Mouse (Mus musculus) midbrain, embryonic 14.5 days (tissue): ENCODE data around the gene Ggn. TPM values are rescaled to one million over a fixed set of nuclear protein-coding genes. Genes with fewer than 3 reads are reported as not detected.
"Not testable (repeated sequence)": the region's sequence is repeated elsewhere in the genome, so short reads cannot be mapped to it uniquely, and the experiment has no call there.

ENCODE experiments used
- ATAC-seq: fragments of 200-750 bp; cut with Nextera tagmentation; 2 replicates; pipeline ENCODE4 v1.8.0; 2017; ENCODE audit warnings: moderate number of reproducible peaks, moderate library complexity; ENCODE audit not compliant: low FRiP score, low TSS enrichment
- DNase-seq: peaks from one replicate; pipeline ENCODE4 v3.0.0-alpha.2; 2015
- H3K27ac ChIP-seq: fragments of 300-500 bp; sonication (generic); replicated peaks from 2 replicates; pipeline ENCODE4 v1.5.1; 2014; ENCODE audit warnings: mild to moderate bottlenecking, low read depth, low read length, moderate library complexity
- H3K27me3 ChIP-seq: fragments of 300-500 bp; sonication (generic); 2 replicates; pipeline ENCODE4 v1.6.1; 2014; ENCODE audit warnings: low read length, control low read depth, mixed read lengths; ENCODE audit not compliant: control insufficient read depth, insufficient read depth
- H3K36me3 ChIP-seq: fragments of 300-500 bp; sonication (generic); 2 replicates; pipeline ENCODE4 v1.6.1; 2014; ENCODE audit warnings: low read length, control low read depth; ENCODE audit not compliant: control insufficient read depth, insufficient read depth
- H3K4me1 ChIP-seq: fragments of 300-500 bp; sonication (generic); 2 replicates; pipeline ENCODE4 v1.6.1; 2014; ENCODE audit warnings: mild to moderate bottlenecking, antibody characterized with exemption, low read length, control low read depth; ENCODE audit not compliant: control insufficient read depth, insufficient read depth
- H3K4me2 ChIP-seq: fragments of 300-500 bp; sonication (generic); 2 replicates; pipeline ENCODE4 v1.6.1; 2014; ENCODE audit warnings: mild to moderate bottlenecking, low read length, moderate library complexity
- H3K4me3 ChIP-seq: fragments of 300-500 bp; sonication (generic); replicated peaks from 2 replicates; pipeline ENCODE4 v1.5.1; 2014; ENCODE audit warnings: low read depth, low read length
- H3K9ac ChIP-seq: fragments of 300-500 bp; sonication (generic); replicated peaks from 2 replicates; pipeline ENCODE4 v1.6.1; 2014; ENCODE audit warnings: mild to moderate bottlenecking, low read length, moderate library complexity
- H3K9me3 ChIP-seq: fragments of 300-500 bp; sonication (generic); 2 replicates; pipeline ENCODE4 v1.6.1; 2016; ENCODE audit warnings: low read length, control low read depth, mixed read lengths; ENCODE audit not compliant: control insufficient read depth
- WGBS: fragments of 180-500 bp; shearing (Covaris S2); extraction: QIAGEN DNeasy Blood & Tissue Kit; methylation state at CpG from one replicate; pipeline ENCODE4 v1.1.7; 2014; 5-methylcytosine and 5-hydroxymethylcytosine counted together
- polyA plus RNA-seq: library from polyadenylated mRNA; unstranded; fragments of >200 nt; fragmentation: Nextera tagmentation; extraction: Ambion mirVana; gene quantifications from 2 replicates; pipeline ENCODE4 v1.2.1, GENCODE M21; 2014

The Ggn gene
- polyA plus RNA-seq, 1 experiment from 2014 or later = 0.32 TPM

DNA sequence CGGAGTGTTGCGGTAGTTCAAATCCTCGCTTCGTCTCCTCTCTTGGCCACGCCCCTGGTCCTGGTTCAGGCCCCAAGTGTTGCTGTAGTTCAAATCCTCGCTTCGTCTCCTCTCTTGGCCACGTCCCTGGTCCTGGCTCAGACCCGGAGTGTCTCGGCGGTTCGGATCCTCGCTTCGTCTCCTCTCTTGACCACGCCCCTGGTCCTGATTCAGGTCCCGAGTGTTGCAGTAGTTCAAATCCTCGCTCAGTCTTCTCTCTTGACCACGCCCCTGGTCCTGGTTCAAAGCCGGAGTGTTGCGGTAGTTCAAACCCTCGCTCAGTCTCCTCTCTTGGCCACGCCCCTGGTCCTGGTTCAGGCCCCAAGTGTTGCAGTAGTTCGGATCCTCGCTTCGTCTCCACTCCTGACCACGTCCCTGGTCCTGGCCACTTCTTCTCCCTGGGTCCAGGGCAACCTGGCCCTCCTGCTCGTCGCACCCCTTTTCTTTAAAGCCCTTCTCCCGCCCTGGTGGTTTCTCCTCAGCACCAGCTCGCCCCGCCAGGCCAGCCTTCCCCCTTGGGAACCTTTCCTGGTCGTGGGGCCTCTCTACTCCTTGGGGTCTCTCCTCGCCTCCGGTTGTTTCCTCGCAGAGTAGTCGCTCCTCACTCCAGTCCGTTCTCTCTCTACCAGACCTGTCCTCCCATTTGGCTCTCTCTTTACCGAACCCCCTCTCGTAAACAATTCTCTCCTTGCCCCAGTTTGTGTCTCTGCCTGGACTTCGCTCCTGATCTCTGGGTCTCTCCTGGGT lies 43.0 kb downstream of the Ggn start:
- not testable (repeated sequence) for DNase-seq, H3K9ac ChIP-seq, ATAC-seq

GRCm38 (mm10) chr7:29213675-29214082 lies 43.7 kb downstream of the Ggn start, which contains the start of gene Catsperg1:
TSS of gene Catsperg1 (minus strand) at chr7:29214035.
- Histone ChIP-seq H3K36me3 (no peaks in the 10 kb centered on the region), H3K9ac (no peak within 1 kb of the TSS; the same call in 1 of the 2 replicates), H3K4me3 (peak within 1 kb of the TSS; percentile 24), H3K27me3 (no peaks in the 10 kb centered on the region), H3K4me2 (peak within 1 kb of the TSS; percentile 52), H3K4me1 (0 out of 2 replicates have a peak, but pooled peaks cover 6% of the 10 kb centered on the region), H3K27ac (peak within 1 kb of the TSS; percentile 70), H3K9me3 (no peaks in the 10 kb centered on the region)
- ATAC-seq (peak; percentile 77), DNase-seq (peak; percentile 82)
- WGBS = 2% methylated on average over 20 of the region's 20 CpGs

More for the DNA sequence above, 43.0 kb downstream of the Ggn start:
- Histone ChIP-seq H3K4me3 (peak overlapping the region; percentile 24), H3K4me2 (peak overlapping the region; percentile 52)
- not testable (repeated sequence) for H3K9me3 ChIP-seq, H3K27ac ChIP-seq, H3K27me3 ChIP-seq, H3K4me1 ChIP-seq, H3K36me3 ChIP-seq
- WGBS = 18% methylated on average over 40 of the region's 40 CpGs

GRCm38 (mm10) chr7:29214236-29214635 lies 44.2 kb downstream of the Ggn start:
- ATAC-seq (no peak), DNase-seq (peak; percentile 6)
- 0 out of 2 replicates have a peak, but pooled peaks cover 6% of the 10 kb centered on the region for H3K4me1 ChIP-seq
- no peak overlapping the region for H3K4me3 ChIP-seq
- H3K27ac ChIP-seq = no peak overlapping the region
- H3K36me3 ChIP-seq = no peaks in the 10 kb centered on the region
- no peak overlapping the region for H3K9ac ChIP-seq
- no peaks in the 10 kb centered on the region for H3K27me3 ChIP-seq
- peaks cover under 1% of the 10 kb centered on the region; the same call in 1 of the 2 replicates for H3K9me3 ChIP-seq
- WGBS = 78% methylated on average over 2 of the region's 2 CpGs
- H3K4me2 ChIP-seq = peak overlapping the region; percentile 52

- peak; percentile 53 for DNase-seq
These were observed 44.8 kb downstream of the Ggn start for GRCm38 (mm10) chr7:29214846-29215245.

More at GRCm38 (mm10) chr7:29214846-29215245, 44.8 kb downstream of the Ggn start:
- H3K27ac ChIP-seq = no peak overlapping the region
- H3K9me3 ChIP-seq = peaks cover 3% of the 10 kb centered on the region; the same call in 1 of the 2 replicates
- no peak overlapping the region for H3K4me2 ChIP-seq
- WGBS = 45% methylated on average over 15 of the region's 15 CpGs
- no peaks in the 10 kb centered on the region for H3K36me3 ChIP-seq
- no peak overlapping the region for H3K4me3 ChIP-seq
- no peak overlapping the region for H3K9ac ChIP-seq
- H3K4me1 ChIP-seq = 0 out of 2 replicates have a peak, but pooled peaks cover 6% of the 10 kb centered on the region
- no peaks in the 10 kb centered on the region for H3K27me3 ChIP-seq
- no peak for ATAC-seq

Other genes starting within 250 kb of the Ggn start
- 102 and 118 TPM in 2 replicates for gene Actn4, start 207.9 kb upstream of the Ggn start, polyA plus RNA-seq
- gene Eif3k, start 188.3 kb upstream of the Ggn start, polyA plus RNA-seq = 320 and 343 TPM in 2 replicates
- 5.5 and 10.2 TPM in 2 replicates for gene Map4k1, start 188.2 kb upstream of the Ggn start, polyA plus RNA-seq
- 5.2 and 7.8 TPM in 2 replicates for gene Ryr1, start 45.0 kb upstream of the Ggn start, polyA plus RNA-seq
- 0.70 and 0.86 TPM in 2 replicates for gene Rasgrp4, start 35.4 kb upstream of the Ggn start, polyA plus RNA-seq
- 17.7 and 21.3 TPM in 2 replicates for gene Fam98c, start 14.0 kb upstream of the Ggn start, polyA plus RNA-seq
- gene Spred3, start 201 bp downstream of the Ggn start, polyA plus RNA-seq = 9.4 and 11.2 TPM in 2 replicates
- 290 and 302 TPM in 2 replicates for gene Psmd8, start 10.5 kb downstream of the Ggn start, polyA plus RNA-seq
- gene Catsperg1, start 43.8 kb downstream of the Ggn start, polyA plus RNA-seq = 3.6 TPM in 2 replicates
- 0.54 and 0.85 TPM in 2 replicates for gene Kcnk6, start 62.3 kb downstream of the Ggn start, polyA plus RNA-seq
- gene Yif1b, start 68.1 kb downstream of the Ggn start, polyA plus RNA-seq = 86.6 and 107 TPM in 2 replicates
- gene 2200002D01Rik, start 78.3 kb downstream of the Ggn start, polyA plus RNA-seq = 0.29 and 0.57 TPM in 2 replicates
- 52.3 and 66.3 TPM in 2 replicates for gene Spint2, start 111.7 kb downstream of the Ggn start, polyA plus RNA-seq
- gene Ppp1r14a, start 119.1 kb downstream of the Ggn start, polyA plus RNA-seq = 0.94 and 3.9 TPM in 2 replicates
- 203 and 214 TPM in 2 replicates for gene Dpf1, start 133.7 kb downstream of the Ggn start, polyA plus RNA-seq